Mouse (Mus musculus): ENCODE data around the gene Cfap161. TPM values are rescaled to one million over a fixed set of nuclear protein-coding genes. Genes with fewer than 3 reads are reported as not detected.

The Cfap161 gene
- polyA plus RNA-seq, 1 experiment from 2014 or later = 0.32 TPM

DNA sequence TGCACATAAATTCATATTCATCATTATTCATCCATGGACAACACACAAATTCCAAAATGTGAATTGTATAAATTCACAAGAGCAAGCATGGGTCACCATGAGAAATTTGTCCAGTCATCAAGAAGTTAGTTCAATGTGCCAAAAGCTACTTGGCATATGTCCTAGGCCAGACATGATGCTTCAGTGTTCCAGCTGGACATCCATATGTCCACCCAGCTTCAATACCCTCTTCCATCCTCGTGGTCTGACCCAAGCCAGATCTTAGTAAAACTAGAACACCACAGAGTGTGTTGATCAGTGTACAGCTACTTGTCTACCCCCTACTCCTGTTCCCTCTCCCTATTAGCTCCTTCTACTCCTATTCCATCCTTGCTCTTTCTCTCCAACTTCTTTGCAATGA is 43.6 kb downstream of the Cfap161 start:
- H3K27ac ChIP-seq = no peak overlapping the region
- no peak overlapping the region for H3K9ac ChIP-seq
- 0 out of 2 replicates have a peak, but pooled peaks cover 5% of the 10 kb centered on the region for H3K4me1 ChIP-seq
- no peaks in the 10 kb centered on the region for H3K9me3 ChIP-seq
- H3K27me3 ChIP-seq (replicated peaks) = no peaks in the 10 kb centered on the region
- H3K36me3 ChIP-seq = no peaks in the 10 kb centered on the region
- no peak for ATAC-seq (ENCODE audit: insufficient read depth, low FRiP score, low read depth)
- H3K4me2 ChIP-seq = no peak overlapping the region
- WGBS = 60% methylated on average over 1 of the region's 1 CpGs
- H3K4me3 ChIP-seq (replicated peaks) = no peak overlapping the region

GRCm38 (mm10) chr7:83748405-83748804 is 46.3 kb downstream of the Cfap161 start:
- H3K36me3 ChIP-seq = no peaks in the 10 kb centered on the region

GRCm38 (mm10) chr7:83746107-83746687 is 48.5 kb downstream of the Cfap161 start:
- peak overlapping the region; percentile 81 for H3K27ac ChIP-seq

More at GRCm38 (mm10) chr7:83748405-83748804, 46.3 kb downstream of the Cfap161 start:
- Histone ChIP-seq H3K9ac (no peak overlapping the region), H3K27me3 (replicated peaks) (no peaks in the 10 kb centered on the region), H3K4me1 (peaks cover 16% of the 10 kb centered on the region; the same call in 1 of the 2 replicates), H3K27ac (no peak overlapping the region), H3K9me3 (no peaks in the 10 kb centered on the region), H3K4me2 (no peak overlapping the region), H3K4me3 (replicated peaks) (no peak overlapping the region)
- WGBS = 71% methylated on average over 1 of the region's 1 CpGs
- no peak for ATAC-seq (ENCODE audit: insufficient read depth, low FRiP score, low read depth)

DNA sequence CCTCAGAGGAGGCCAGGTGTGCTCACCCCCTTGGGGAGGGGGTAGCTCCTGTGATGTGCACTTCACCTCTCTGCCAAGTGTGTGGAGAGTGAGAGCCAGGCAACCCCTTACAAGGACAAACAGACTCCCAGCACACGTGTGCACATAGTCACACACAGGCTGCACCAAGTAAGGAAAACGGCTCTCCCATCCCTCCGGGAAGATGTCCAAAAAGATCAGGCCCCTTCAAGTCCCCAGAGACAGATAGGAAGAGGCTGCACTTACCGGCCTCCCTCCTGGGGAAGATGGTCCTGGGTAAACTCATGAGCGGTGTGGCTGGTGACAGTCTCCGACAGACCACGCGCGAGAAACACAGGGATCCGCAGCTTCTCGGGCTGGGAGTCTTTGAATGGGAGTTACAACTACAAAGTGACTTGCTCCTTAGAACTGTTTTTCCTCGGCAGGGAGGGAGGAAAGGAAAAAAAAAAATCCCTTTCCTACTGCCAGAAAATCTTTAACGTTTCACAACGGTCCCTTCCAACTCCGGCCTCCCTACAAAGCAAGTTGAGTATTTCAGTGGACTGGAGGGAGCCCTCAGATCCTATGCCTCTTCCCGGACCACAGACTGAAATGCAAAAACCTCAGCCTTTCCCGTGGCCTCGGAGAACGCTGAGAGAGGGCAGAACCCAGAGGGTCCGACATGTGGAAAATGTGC is 49.1 kb downstream of the Cfap161 start, which contains the start of gene Il16:
TSS of gene Il16 (minus strand) at position 314 of the 694 bp plus-strand sequence.
- H3K9ac ChIP-seq = no peak within 1 kb of the TSS

More at GRCm38 (mm10) chr7:83746107-83746687, 48.5 kb downstream of the Cfap161 start:
- H3K36me3 ChIP-seq = no peaks in the 10 kb centered on the region
- 0 out of 2 replicates have a peak overlapping the region, but pooled peaks have one; percentile 26 for H3K4me3 ChIP-seq (replicated peaks)
- H3K27me3 ChIP-seq (replicated peaks) = no peaks in the 10 kb centered on the region
- 39% methylated on average over 8 of the region's 8 CpGs for WGBS
- ATAC-seq (ENCODE audit: insufficient read depth, low FRiP score, low read depth) = no peak; the same call in 1 of the 2 replicates
- H3K9me3 ChIP-seq = no peaks in the 10 kb centered on the region
- H3K4me2 ChIP-seq = peak overlapping the region; percentile 41
- H3K4me1 ChIP-seq = peaks cover 16% of the 10 kb centered on the region; the same call in 1 of the 2 replicates
- H3K9ac ChIP-seq = no peak overlapping the region

GRCm38 (mm10) chr7:83745065-83745412 is 49.6 kb downstream of the Cfap161 start:
- Histone ChIP-seq H3K4me1 (peaks cover 16% of the 10 kb centered on the region; the same call in 1 of the 2 replicates), H3K36me3 (no peaks in the 10 kb centered on the region), H3K9me3 (no peaks in the 10 kb centered on the region), H3K27me3 (replicated peaks) (no peaks in the 10 kb centered on the region), H3K9ac (no peak overlapping the region), H3K4me3 (replicated peaks) (peak overlapping the region; percentile 26; the same call in 1 of the 2 replicates), H3K27ac (peak overlapping the region; percentile 81), H3K4me2 (peak overlapping the region; percentile 41)
- 57% methylated on average over 9 of the region's 9 CpGs for WGBS
- ATAC-seq (ENCODE audit: insufficient read depth, low FRiP score, low read depth) = no peak

More for the DNA sequence above, 49.1 kb downstream of the Cfap161 start, which contains the start of gene Il16:
- 19% methylated on average over 20 of the region's 20 CpGs for WGBS
- Histone ChIP-seq H3K4me2 (peak within 1 kb of the TSS; percentile 41), H3K4me3 (replicated peaks) (peak within 1 kb of the TSS; percentile 26), H3K36me3 (no peaks in the 10 kb centered on the region), H3K27ac (peak within 1 kb of the TSS; percentile 81), H3K4me1 (peaks cover 16% of the 10 kb centered on the region; the same call in 1 of the 2 replicates), H3K9me3 (no peaks in the 10 kb centered on the region), H3K27me3 (replicated peaks) (no peaks in the 10 kb centered on the region)
- peak; percentile 74 for ATAC-seq (ENCODE audit: insufficient read depth, low FRiP score, low read depth)

- Histone ChIP-seq H3K27ac (no peak overlapping the region), H3K4me2 (peak overlapping the region; percentile 41; the same call in 1 of the 2 replicates), H3K4me1 (peaks cover 16% of the 10 kb centered on the region; the same call in 1 of the 2 replicates), H3K4me3 (replicated peaks) (no peak overlapping the region), H3K9ac (no peak overlapping the region), H3K36me3 (no peaks in the 10 kb centered on the region), H3K9me3 (no peaks in the 10 kb centered on the region), H3K27me3 (replicated peaks) (no peaks in the 10 kb centered on the region)
- no peak for ATAC-seq (ENCODE audit: insufficient read depth, low FRiP score, low read depth)
- 76% methylated on average over 4 of the region's 4 CpGs for WGBS
These were observed 50.4 kb downstream of the Cfap161 start for GRCm38 (mm10) chr7:83744250-83744649.

- Histone ChIP-seq H3K27ac (no peak overlapping the region), H3K4me2 (no peak overlapping the region), H3K27me3 (replicated peaks) (no peaks in the 10 kb centered on the region), H3K4me3 (replicated peaks) (no peak overlapping the region), H3K36me3 (no peaks in the 10 kb centered on the region), H3K4me1 (peaks cover 26% of the 10 kb centered on the region), H3K9ac (no peak overlapping the region), H3K9me3 (no peaks in the 10 kb centered on the region)
- ATAC-seq (ENCODE audit: insufficient read depth, low FRiP score, low read depth) = no peak
- 57% methylated on average over 3 of the region's 3 CpGs for WGBS
These were observed 52.0 kb downstream of the Cfap161 start for GRCm38 (mm10) chr7:83742690-83743089.

DNA sequence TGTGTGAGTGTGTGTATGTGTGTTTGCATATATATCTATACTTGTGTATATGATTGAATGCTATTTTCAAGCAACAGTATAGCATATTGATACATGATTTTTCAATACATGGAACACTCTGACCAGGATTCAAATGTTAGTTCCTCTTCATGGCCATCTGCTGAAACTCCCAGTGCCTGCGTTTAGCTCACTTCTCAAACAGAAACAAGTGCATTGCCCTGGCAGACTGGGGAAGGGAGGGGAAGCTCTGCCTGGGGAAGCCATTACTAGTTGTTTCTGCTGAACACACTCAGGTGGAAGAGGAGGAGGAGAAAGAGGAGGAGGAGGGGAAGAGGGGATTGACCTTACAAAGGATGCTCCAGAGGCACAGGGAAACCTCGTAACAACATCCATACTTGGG is 52.7 kb downstream of the Cfap161 start:
- H3K9ac ChIP-seq = no peak overlapping the region
- 73% methylated on average over 2 of the region's 2 CpGs for WGBS
- no peaks in the 10 kb centered on the region for H3K36me3 ChIP-seq
- no peak overlapping the region for H3K27ac ChIP-seq
- H3K4me2 ChIP-seq = no peak overlapping the region
- no peak overlapping the region for H3K4me3 ChIP-seq (replicated peaks)
- H3K27me3 ChIP-seq (replicated peaks) = no peaks in the 10 kb centered on the region
- no peaks in the 10 kb centered on the region for H3K9me3 ChIP-seq
- ATAC-seq (ENCODE audit: insufficient read depth, low FRiP score, low read depth) = no peak
- H3K4me1 ChIP-seq = peaks cover 28% of the 10 kb centered on the region

DNA sequence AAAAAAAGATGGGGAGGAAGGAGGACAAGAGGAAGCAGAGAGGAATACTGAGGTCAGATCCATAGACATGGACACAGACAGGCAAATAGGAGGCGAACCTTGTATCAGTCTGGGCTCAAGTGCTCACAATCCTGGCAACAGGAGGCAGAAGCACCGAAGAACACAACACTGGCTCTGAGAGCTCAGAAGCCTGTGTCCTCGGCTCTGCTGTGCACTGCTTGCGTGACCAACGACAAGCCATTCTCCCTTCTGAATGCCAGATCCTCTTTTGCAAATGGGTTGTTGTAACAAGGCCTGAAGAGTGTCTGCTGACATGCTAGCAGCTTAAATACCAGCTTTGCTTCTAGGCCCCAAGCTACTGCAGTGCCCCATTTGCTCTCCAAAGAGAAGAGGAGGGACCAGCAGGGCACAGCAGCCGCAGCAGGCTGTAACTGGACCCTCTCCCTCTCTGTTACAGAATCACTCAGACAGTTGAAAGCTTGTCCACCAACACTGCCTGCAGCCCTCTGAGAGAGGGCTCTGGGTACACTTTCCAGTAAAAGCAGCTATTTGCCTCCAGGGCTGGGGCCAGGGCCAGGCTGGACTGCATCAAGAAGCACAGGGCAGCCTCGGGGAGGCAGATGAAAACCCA is 54.9 kb downstream of the Cfap161 start:
- peak overlapping the region; percentile 14 for H3K27ac ChIP-seq
- no peaks in the 10 kb centered on the region for H3K36me3 ChIP-seq
- H3K9ac ChIP-seq = no peak overlapping the region
- peaks cover 12% of the 10 kb centered on the region; the same call in 1 of the 2 replicates for H3K4me1 ChIP-seq
- H3K4me3 ChIP-seq (replicated peaks) = no peak overlapping the region
- WGBS = 61% methylated on average over 7 of the region's 7 CpGs
- no peaks in the 10 kb centered on the region for H3K27me3 ChIP-seq (replicated peaks)
- H3K9me3 ChIP-seq = no peaks in the 10 kb centered on the region
- no peak overlapping the region for H3K4me2 ChIP-seq
- ATAC-seq (ENCODE audit: insufficient read depth, low FRiP score, low read depth) = no peak

- H3K9me3 ChIP-seq = no peaks in the 10 kb centered on the region
- WGBS = 61% methylated on average over 10 of the region's 10 CpGs
- 0 out of 2 replicates have a peak, but pooled peaks have one; percentile 45 for ATAC-seq (ENCODE audit: insufficient read depth, low FRiP score, low read depth)
- no peak overlapping the region for H3K4me3 ChIP-seq (replicated peaks)
- H3K27ac ChIP-seq = no peak overlapping the region
- H3K27me3 ChIP-seq (replicated peaks) = no peaks in the 10 kb centered on the region
- H3K36me3 ChIP-seq = no peaks in the 10 kb centered on the region
- peaks cover 12% of the 10 kb centered on the region; the same call in 1 of the 2 replicates for H3K4me1 ChIP-seq
- H3K9ac ChIP-seq = no peak overlapping the region
- no peak overlapping the region for H3K4me2 ChIP-seq
These were observed 55.8 kb downstream of the Cfap161 start for GRCm38 (mm10) chr7:83738623-83739462.

DNA sequence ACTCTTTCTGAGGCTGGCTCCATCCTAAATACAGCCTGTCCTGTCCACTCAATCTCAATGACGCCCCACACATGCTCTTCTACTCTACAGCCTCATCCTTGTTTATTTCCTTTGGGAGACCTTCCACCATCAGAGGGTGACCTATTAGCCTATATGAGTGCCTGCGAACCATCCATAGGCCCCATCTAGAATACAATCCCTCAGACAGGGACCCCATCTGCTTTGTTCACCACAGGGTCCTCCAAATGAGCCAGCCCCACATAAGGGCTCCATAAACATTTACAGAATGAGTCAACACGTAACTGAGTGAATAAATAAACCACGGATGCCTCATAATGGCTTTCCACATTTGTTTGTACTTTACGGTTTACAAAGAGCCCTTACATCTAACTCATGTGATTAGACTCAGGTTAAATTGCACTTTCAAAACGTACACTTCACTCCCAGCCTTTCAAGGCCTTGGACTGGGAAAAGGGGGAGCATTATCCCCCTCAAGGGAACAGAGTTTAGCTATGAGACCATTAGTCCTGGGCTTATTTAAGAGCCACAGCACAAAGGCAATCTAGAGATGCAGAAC is 56.7 kb downstream of the Cfap161 start:
- Histone ChIP-seq H3K4me3 (replicated peaks) (no peak overlapping the region), H3K27ac (no peak overlapping the region), H3K9me3 (no peaks in the 10 kb centered on the region), H3K9ac (no peak overlapping the region), H3K36me3 (no peaks in the 10 kb centered on the region), H3K4me1 (peaks cover 12% of the 10 kb centered on the region; the same call in 1 of the 2 replicates), H3K27me3 (replicated peaks) (no peaks in the 10 kb centered on the region), H3K4me2 (no peak overlapping the region)
- 28% methylated on average over 6 of the region's 6 CpGs for WGBS
- no peak for ATAC-seq (ENCODE audit: insufficient read depth, low FRiP score, low read depth)

All from stomach, embryonic 15.5 days (tissue).